Mouse (Mus musculus): Measurements from ENCODE around the gene Gm45015.

DNA sequence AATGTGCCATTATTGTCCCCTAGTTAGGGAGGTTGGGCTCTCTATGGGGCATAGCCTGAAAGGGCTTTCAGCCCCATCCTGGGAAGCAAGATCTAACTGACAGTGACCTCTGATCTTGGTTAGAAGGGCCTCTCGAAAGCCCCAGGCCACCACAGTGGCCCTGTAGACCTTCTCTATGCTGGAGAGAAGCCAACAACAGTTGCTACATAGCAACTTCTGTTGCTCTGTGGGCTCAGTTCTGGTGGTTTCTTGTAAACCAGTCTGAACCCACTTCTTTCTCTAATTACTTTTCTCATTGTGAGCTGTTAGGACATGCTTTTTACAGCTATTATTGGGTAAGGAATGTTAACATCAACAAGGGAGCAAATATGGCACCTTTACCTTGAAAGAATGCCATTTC lies 20.1 kb upstream of the Gm45015 start:
- TF ChIP-seq GATA1 (IDR thresholded peaks at IDR 0.05; ENCODE audit: low read length) (no peak), TAL1 (IDR thresholded peaks at IDR 0.05; ENCODE audit: low read length) (no peak)

Measured in erythroblast, embryonic 14.5 days (primary cell).